Mouse (Mus musculus): ENCODE measurements around the gene Spag17.

Spag17 gene

DNA sequence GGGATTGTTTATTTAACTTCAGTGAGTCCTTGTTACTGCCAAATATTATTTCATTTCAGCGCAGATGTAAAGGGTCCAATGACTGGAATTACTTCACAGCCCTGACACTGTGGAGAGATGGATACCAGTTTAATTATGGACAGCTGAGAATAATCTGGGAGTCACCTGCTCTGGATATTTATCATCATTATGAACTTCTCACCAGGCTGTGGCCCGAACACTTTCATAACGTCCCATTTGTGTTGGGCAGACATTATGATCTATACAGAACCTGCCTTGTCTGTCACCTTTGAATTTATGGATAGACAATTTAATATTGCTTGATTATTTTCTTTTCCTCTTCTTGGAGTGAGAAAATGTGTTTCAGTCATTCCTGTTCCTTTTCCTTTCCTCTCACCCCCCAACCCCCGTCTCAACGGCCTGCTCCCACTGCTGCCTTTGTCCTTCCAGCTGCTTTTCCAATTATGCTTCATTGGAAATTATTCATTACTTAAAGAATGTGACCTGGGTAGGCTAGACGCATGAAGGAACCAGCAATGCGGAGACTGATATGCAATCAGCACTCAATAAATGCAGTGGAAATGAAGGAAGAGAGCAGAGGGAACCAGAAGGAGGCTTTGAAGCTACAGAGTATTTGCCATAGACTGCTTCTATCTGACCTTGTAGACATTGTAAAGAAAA lies 74.7 kb downstream of the Spag17 start:
- in situ Hi-C loops (cut with MboI, MseI) = no loop called here

DNA sequence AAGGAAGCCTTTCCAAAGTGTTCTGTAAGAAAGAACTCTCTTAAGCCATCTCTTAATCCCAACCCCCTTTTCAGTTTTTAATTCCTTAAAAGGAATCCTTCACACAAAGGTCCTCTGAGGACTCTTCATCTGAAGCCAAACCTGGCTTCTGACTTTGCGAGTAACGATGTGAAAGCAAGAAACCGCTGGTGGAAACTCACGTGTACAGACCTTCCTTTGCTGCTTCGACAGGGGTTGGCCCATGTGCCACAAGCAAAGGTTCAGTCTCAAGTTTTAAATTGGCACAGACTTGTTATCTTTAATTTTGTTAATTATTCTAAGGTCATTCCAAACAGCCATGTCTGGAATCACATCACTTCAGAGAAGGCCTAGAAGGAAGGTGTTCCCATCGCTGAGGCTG lies 79.1 kb downstream of the Spag17 start:
- in situ Hi-C loops (cut with MboI, MseI) = no loop called here

DNA sequence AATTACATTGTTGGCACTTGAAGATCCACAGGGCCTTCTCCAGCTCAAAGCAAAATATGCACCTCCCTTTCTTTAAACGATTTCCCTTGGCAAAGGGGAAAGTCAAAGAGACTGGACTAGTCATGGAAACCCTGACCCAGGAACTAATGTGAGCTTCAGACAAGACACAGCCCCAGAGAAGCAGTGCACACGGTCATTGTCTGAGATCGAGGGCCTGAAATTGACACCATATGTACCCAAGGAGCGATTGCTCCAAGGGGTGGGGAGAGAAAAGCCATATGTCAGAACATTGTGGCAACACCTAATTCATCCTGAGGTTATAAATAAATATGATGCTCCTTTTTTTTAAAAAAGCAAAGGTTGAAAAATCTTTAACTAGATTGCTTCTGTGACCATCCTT lies 80.7 kb downstream of the Spag17 start:
- in situ Hi-C loops (cut with MboI, MseI) = no loop called here

DNA sequence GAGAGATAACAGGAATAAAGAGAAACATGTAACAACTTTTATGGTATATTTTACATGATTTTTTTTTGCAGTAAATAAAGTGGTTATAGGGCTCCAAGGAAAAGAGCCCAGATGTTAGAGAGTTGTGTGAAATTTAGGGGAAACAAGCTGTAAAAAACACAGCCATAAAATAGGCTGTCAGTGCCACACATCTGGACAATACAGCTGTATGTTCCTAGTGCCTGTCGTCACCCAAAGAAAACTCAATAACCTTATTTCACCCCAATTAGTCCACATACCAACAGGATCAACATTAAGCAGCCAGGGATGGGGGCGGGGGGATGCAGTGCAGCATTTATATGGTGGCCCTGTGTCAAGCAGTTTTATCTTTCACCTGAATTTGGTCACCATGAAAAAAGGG lies 81.1 kb downstream of the Spag17 start:
- in situ Hi-C loops (cut with MboI, MseI) = no loop called here

DNA sequence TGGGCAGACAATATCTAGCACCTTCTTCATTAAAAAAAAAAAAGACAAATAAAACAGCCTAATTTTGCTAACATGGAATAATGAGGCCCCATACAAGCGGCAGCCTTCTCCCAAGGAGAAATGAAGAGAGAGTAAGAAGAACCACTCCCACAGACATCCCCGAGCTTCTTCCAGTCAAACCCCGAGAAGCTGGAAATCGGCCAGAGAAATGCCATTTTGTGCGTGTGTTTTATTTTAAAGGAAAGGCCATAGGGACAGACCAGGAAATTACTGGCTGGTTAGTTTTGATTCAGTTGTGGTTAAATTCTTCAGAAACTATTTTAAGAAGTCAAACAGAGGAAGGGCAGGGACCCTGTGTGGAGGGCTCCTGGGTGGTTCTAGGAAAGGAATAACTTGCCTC lies 85.6 kb downstream of the Spag17 start:
- in situ Hi-C loops (cut with MboI, MseI) = no loop called here

DNA sequence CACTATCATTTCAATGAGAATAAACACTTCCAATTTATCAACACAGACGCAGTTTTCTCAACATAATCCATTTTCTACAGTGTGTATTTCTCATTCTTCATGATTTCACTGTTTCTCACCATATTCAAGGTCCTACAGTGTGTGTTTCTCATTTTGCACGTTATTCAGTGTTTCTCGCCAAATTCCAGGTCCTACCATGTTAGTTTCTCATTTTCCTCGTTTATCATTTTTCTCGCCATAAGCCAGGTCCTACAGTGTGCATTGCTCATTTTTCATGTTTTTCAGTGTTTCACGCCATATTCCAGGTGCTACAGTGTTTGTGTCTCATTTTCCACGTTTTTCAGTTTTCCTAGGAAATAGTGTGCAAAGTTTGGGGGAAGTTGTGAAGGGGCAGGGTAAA lies 95.8 kb downstream of the Spag17 start:
- in situ Hi-C loops (cut with MboI, MseI) = no loop called here

DNA sequence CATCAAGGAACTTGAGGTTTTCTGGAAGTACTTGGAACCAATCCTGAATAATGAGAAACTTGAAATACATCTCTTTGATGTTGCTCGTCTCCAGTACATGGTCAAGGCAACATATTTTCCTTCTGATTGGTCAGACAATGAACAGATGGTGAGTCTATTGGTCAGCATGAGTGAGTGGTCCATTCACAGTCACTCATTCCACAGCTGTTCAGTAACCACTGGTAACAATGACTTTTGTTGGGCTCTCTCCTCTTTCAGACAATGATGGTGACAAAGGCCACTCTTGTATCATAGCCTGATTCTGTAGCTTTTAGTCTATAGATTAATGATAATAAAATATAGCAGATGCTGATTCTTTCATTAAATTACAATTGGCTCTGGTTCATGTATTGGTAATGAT lies 119.5 kb downstream of the Spag17 start:
- in situ Hi-C loops (cut with MboI, MseI) = no loop called here

DNA sequence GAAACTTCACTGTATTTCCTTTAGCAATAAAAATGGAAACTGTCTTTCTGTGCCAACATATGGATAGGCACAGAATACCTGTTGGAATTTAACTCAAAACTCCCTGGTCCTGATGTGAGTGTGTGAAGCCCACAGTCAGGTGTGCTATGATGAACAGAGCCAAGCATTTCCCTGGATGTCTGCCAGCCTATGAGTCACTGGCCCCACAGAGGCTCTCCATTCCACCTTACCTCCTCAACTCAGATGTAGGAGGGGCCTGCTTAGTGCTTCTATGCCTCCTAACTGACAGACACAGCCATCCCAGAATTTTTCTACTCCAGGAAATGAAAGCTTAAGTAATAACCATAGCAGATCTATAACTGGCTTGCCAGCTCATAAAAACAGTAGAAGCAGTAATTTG lies 124.6 kb downstream of the Spag17 start:
- in situ Hi-C loops (cut with MboI, MseI) = no loop called here

DNA sequence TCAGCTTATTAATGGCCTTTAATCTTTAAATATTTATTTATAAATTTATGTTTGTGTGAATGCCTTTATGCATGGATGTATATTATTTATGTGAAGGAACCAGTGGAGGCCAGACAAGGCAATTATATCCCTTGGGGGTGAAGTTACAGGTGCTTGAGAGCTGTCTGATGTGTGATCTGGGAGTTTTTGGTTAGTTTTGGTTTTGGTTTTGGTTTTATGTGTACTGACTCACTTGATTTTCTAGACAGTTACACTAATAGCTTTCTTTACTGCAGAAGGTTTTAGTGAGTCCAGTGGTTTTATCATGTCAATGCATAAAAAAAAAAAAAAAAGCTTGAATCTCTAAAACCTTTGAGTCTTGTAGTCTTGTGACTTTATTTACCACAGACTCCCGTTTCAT lies 128.9 kb downstream of the Spag17 start:
- in situ Hi-C loops (cut with MboI, MseI) = no loop called here

DNA sequence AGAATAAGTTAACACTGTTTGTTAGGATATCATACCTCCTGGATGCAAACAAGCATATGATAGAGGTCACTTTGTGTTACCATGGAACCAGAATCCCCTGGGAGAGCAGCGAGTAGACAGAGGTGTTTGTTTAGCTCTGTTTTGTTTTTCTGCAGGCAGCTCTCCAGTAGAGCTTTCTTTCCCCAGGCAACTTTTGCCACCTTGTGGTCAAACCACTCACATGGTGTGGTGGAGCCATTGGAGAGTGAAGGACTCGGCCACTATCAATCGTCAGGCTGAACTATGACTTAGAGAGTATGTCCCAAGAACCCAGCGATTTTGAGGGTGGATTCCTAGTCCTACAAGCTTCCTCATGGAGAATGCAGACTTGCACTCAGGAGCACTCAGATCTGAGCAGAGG lies 146.1 kb downstream of the Spag17 start:
- in situ Hi-C loops (cut with MboI, MseI) = no loop called here

DNA sequence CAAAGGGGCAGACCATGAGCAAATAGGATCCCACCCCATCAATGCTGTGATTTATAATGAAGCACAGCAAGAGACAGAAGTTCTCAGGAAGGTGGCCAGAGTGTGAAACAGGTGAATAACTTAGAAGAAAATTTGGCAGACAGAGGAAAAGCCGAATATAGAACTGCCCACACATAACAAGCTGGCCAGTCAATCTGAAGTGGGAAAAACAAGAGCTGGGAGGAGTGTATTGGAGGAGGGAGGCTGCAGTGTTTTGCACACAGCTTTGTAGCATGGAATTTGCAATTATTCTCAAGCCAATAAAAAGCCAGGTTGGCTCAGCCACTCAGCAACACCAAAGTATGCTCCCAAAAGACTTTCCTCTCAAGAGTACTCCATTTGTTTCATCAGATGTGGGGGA lies 147.8 kb downstream of the Spag17 start:
- in situ Hi-C loops (cut with MboI, MseI) = no loop called here

DNA sequence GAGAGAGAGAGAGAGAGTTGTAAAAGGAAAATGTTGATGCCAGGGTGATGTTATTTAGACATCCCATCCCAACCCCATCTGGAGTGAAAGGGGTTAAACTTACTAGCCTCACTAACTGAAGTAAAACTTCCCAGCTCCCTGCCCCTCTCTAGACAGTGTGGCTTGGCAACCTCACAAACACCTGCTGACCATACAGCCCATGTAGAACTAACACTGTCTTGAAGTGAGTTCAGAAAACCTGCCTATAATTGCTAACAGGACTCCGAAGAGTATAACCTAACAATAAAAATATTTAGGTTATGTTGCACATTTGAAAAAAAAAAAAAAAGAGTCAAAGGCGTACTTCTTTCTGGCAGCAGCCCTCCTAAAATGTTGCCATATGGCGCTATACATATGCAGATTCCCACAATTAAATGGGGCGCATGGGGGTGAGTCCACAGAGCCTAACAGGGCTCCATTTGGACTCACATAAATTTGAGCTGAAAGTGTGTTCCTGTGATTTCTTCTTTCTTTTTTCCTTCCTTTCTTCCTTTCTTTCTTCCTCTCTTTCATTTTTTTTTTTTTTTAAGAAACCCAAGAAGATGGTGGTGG lies 149.3 kb downstream of the Spag17 start:
- in situ Hi-C loops (cut with MboI, MseI) = no loop called here

DNA sequence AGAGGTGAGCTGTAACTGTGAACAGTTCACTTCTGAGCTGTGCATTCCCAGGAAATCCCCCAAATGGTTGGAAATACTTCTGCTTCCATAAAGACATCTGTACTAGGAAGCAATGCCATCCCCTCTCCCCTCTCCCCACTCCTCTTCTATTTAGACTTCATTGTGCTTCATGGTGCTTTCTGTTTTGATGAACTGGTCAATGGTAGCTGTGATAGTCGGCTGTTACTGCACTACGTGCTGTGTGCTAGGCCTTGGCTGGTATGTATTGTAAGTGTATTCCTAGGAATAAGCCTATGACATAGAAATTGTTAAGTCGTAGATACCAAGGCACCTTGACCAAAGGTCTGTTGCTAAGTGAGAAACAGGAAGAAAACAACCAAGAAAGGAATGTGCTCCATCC lies 149.9 kb downstream of the Spag17 start:
- in situ Hi-C loops (cut with MboI, MseI) = no loop called here

DNA sequence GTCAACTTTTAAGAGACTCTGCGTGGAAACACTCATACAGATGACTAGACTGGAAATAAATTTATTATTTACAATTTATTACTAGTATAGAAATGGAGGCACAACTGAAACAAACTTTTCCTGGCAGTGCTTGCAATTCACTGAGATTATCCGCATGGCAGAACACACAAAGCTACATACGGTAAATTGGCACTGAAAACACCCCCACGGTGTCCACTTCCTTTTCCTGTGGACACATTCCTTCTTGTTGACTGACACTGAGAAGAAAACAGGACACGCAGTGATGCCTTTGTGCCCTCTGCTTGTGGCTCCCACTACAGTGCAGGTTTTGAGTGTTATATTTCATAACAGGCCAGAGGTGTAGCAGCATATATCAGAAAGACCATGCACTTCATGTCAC lies 151.6 kb downstream of the Spag17 start:
- in situ Hi-C loops (cut with MboI, MseI) = no loop called here

DNA sequence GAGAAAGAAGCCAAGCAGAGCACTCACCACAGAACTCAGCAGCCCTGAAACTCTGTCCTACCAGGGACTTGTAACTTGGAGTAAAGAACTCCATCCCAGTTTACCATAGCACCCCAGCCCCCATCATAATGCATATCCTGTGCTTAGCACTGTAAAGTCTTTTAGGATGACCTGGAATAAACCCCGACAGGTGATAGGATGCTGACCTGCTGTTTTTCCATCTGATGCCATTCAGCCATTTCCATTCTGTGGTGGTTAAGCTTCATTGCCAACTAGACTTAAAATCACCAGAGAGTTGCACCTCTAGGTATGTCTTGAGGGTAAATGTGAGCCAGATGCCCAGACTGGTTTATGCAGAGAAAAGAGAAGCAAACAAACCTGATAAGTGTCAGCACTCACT lies 189.2 kb downstream of the Spag17 start:
- in situ Hi-C loops (cut with MboI, MseI) = no loop called here

DNA sequence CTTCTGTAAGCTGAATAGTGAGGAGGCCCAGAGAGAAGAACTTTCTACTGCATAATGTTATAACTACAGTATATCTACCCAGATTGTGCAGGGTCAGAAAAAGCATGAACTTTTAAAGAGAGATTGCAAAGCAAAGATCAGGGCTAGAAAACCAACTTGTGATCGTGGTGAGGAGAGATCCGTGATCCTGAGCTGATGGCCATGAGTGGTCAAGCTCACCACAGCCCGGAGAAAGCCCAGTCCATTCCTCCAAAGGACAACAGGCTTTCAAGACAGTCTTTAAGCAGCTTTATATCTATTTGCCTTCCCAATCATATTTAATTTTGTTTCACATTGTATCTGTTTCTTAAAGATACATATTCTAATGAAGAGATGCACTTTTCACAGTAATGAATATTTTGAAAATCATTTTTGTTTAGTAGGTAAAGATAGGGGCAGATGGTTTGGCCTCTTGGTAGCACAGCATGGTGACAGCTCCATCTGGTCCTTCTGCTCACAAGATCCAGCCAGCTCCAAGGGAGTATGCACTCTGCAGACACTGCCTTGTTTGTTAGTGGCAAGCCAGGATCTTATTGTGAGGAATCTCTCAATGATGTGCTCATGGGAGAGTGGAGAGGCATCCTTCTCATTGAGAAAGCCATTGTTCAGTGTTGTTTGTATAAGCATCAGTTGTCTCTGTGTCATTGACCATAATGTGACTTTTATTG lies 217.3 kb downstream of the Spag17 start:
- in situ Hi-C loops (cut with MboI, MseI) = no loop called here

DNA sequence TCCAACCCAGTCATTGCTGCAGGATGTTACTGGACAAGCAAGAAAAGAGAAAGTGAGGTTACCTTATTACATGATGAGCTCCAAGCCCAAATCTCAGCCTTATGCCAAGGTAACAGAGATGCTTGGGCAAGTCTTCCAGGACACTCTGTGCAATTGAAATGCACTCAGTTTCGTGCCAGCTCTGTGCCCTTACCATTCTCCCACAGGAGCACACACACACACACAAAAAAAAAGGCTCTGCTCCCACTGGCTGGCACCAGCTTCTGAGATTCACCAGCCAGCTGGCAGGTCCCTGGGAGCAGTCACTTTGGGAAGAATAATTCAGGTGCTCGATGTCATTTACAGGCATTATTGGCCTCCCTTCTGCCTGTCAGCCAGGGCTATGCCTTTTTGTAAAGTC lies 221.5 kb downstream of the Spag17 start:
- in situ Hi-C loops (cut with MboI, MseI) = no loop called here

DNA sequence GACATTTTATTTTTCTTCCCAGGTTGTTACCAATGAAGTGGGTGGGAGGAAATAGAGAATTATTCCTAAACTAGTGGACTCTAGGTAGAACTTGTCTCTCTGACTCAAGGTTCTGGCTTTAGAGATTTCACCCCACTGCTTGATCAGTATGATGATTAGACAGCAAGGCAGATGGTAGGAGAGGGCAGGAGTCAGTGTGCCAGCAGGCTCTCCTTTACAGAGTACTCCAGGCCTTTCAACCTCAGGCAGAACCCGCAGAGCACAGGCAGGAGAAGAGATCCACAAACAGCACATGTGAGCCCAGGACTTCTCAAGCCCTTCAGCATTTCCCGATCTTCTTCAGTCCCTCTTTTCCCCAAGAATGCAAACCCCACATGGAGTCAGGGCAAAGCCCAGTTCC lies 233.5 kb downstream of the Spag17 start:
- in situ Hi-C loops (cut with MboI, MseI) = loop anchor here in 1 of 2 experiments (10.0 kb wide), 1 partner anchor 894 kb away; no protein-coding TSS in a partner anchor

DNA sequence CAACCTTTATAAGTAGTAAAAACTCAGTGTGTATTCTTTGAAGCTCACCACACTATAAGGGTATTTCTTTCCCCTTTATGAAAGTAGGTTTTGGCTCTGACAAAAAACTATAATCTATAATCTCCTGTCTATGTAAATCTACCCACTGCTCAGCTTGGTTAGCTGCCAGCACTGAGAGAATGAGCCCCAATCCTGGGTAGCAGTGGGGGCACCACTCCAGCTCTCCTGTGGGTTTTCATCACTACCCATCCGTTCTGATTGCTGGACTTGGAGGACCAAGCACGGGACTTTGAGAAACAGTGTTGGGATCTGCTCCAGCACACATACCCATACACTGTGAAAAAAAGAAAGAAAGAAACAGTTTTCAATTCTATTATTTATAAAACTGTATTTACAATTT lies 236.8 kb downstream of the Spag17 start:
- in situ Hi-C loops (cut with MboI, MseI) = no loop called here

DNA sequence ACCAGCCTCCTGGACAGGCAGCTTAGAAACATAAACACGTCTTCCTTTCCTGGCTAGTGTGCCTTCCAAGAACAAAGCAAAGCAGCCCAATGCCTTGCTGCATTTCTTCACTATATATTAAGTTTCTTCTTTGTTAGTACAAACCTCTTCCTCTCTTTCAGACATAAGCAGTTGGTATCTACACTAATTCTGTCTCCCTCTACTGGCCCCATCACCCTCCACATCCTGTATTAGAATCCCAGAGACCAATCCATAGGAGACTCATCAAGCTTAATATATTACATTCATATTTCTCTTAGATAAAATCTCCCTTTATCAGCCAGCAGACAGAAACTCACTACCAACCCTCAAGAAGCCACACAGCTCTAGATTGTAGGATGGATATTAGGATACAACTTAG lies 237.2 kb downstream of the Spag17 start:
- in situ Hi-C loops (cut with MboI, MseI) = no loop called here

DNA sequence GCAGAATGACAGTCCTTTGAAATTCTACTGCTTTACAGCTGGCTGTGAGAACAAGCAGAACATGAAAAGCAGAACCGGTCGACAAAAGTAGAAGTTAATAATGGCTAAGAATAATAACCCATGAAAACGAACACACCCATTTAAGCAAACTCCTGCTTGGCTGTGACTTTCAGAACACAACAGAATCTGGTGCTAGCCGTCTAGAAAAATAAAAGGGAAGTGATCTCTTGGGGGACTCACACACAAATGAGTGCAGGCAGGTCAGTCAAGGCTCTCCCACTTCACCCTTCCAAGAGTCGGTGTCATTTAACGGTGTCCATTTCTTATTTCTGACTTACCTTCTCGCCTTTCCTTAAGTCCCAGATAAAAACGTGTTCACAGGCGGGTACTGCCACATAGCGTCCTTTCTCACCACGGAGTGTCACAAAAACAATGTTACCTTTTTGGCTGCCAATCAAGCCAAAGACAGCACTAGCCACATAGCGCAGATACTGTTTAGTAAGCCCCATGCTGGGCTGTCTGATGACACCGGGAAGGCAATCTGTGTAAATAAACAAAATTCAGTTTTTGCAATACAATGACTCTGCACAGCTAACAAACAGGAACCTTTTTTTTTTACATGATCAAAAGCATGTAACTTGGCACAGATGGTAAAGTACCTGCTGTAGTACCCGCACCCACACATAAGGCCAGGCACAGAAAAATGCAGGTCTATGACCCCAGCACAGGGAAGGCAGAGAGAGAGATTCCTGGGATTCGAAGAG lies 275.7 kb downstream of the Spag17 start:
- in situ Hi-C loops (cut with MboI, MseI) = loop anchor here (5.0 to 25.0 kb wide), 6 partner anchors 321 to 1824 kb away; partner anchors contain the start of genes Man1a2 (in 1 of the 2) and Phgdh (in 1 of the 2)

DNA sequence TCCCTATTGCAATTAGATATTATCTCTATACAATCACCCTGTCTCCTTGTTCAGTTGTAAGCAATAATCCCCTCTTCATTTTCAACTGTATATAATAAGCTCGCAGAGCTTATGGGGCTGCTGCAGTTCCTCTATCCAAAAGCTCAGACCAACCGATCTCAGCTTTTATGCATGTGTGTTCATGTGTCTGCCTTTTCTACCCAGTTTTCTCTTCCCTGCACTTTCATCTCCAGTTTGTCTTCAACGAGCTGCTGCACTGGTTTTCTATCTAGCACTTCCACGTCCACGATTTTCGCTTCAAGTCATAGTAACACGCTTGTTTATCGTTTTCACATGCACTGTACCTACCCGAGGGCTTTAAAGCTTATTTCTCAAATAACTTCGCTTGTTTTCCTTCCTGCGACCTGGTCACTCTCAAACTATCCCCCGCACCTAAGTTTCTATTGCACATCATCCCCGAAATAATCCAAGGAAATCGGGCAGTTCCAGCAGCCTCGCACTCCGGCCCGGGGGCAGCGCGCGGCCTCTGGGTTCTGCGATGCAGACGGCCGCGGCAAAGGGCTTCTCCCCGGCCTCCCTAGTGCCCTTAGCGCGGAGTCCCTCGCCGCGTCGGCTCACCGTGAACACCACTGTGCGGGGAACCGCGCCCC lies 276.6 kb downstream of the Spag17 start:
- in situ Hi-C loops (cut with MboI, MseI) = loop anchor here (5.0 to 25.0 kb wide), 6 partner anchors 321 to 1824 kb away; partner anchors contain the start of genes Man1a2 (in 1 of the 2) and Phgdh (in 1 of the 2)
